In the genomic region with DNA sequence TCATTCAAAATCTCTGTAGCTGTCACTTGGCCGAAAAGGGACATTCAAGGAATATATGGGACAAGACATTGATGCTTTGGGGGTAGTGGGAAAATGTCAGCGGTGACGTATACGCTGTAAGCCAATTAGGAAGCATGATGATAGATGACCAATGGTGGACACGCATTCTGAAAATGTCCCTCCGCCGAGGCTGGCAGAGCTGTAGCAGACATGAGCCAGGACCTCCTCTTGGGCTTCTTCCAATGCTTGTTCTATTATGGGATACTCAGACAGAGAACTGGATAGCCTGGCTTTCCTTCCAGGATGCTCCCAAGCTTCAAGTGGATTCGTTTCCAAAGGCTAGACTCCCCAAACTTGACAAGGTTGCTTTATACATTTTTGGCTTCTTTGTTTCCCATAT, we compare ENCODE assay signal across 12 mouse cellular contexts.
DNase-seq lines count a peak whose midpoint lies in the region; ATAC-seq and TF ChIP-seq lines count a peak whose summit lies in the region.
"Had no signal": no experiment of that assay in that cellular context is flagged by ENCODE, and none has a peak within 500 bp of the region (broad histone marks: within the 10 kb centered on the region; RNA-seq: fewer than 3 reads in every experiment).

No protein-coding gene starts in this region.

- TF ChIP-seq CTCF in lung, adult 2 months (IDR thresholded peaks at IDR 0.05; ENCODE audit: insufficient read depth, low read length), result no peak
- TF ChIP-seq CTCF in kidney, adult 2 months (conservative IDR thresholded peaks at IDR 0.05; ENCODE audit: insufficient read depth, insufficient read length, low read depth, low read length), result no peak

- H3K36me3 ChIP-seq in kidney, adult 2 months (ENCODE audit: control insufficient read depth, insufficient read depth, low read length), result no peaks in the 10 kb centered on the region
- H3K36me3 ChIP-seq: liver, embryonic 13.5 days had no signal

- no peak for TF ChIP-seq POLR2A in lung, adult 2 months (IDR thresholded peaks at IDR 0.05; ENCODE audit: borderline replicate concordance, extremely low read depth, low read depth, low read length)
- TF ChIP-seq POLR2A in kidney, adult 2 months (IDR thresholded peaks at IDR 0.05; ENCODE audit: low read depth, low read length), result no peak

- WGBS in lung, adult 2 months, result 64% methylated on average over 8 of the region's 8 CpGs
- whole genome bisulfite sequencing in kidney, adult 2 months, result 86% methylated on average over 8 of the region's 8 CpGs

- intact Hi-C loops in heart, postnatal 36 days (cut with DNase I), result no loop called here

- DNase-seq in lung, postnatal 10 days, result peak; percentile 74
- DNase-seq in lung, adult 2 months, result no peak
- peak; percentile 45 for DNase-seq in cerebellum, adult 9-10 months
- DNase-seq in gastrocnemius, postnatal 10 days, result peak; percentile 22
- peak; percentile 42 to 45 for DNase-seq in heart, postnatal 36 days
- no peak for DNase-seq in kidney, adult 2 months
- no peak for DNase-seq in yolk sac, embryonic 10.5 days (ENCODE audit: low spot score)
- DNase-seq: kidney, postnatal 10 days; liver, embryonic 13.5 days; spleen, adult 18-20 months had no signal

- no peaks in the 10 kb centered on the region; the same call in 1 of the 2 replicates for H3K4me1 ChIP-seq in lung, adult 2 months (ENCODE audit: control insufficient read depth, insufficient read depth, low read length)
- H3K4me1 ChIP-seq in kidney, adult 2 months (ENCODE audit: control insufficient read depth, insufficient read depth, low read length), result no peaks in the 10 kb centered on the region

- no peak overlapping the region for H3K4me3 ChIP-seq in lung, adult 2 months (replicated peaks; ENCODE audit: extremely low read depth, low read depth, low read length)
- H3K4me3 ChIP-seq in kidney, adult 2 months (ENCODE audit: insufficient read depth, low read depth, low read length), result no peak overlapping the region
- H3K4me3 ChIP-seq: liver, embryonic 13.5 days; myocyte had no signal

- H3K27ac ChIP-seq in kidney, adult 2 months (ENCODE audit: insufficient read depth, low read depth, low read length), result no peak overlapping the region
- H3K27ac ChIP-seq: liver, embryonic 13.5 days had no signal

- ATAC-seq in CD4-positive, CD25-positive, alpha-beta regulatory T cell, adult 4 months, result no peak

- no peaks in the 10 kb centered on the region; the same call in 1 of the 2 replicates for H3K27me3 ChIP-seq in kidney, adult 2 months (replicated peaks; ENCODE audit: control insufficient read depth, insufficient read depth, low read length)
- H3K27me3 ChIP-seq: liver, embryonic 13.5 days had no signal

Comparison
In these comparisons a context has a peak if more than half of its experiments do, and no peak if none do; other contexts are left out.
1. DNase-seq: peak in lung, postnatal 10 days (single experiment), cerebellum, adult 9-10 months (single experiment), gastrocnemius, postnatal 10 days (single experiment) and heart, postnatal 36 days (2 of 2); none in lung, adult 2 months (single experiment), kidney, adult 2 months (single experiment) and yolk sac, embryonic 10.5 days (single experiment).